Mouse (Mus musculus) stomach, postnatal 0 days (tissue): ENCODE measurements around the gene Mgmt.

Experiments
- CTCF ChIP-seq: IDR thresholded peaks from 2 replicates; pipeline ENCODE4 v1.5.1; 2016; ENCODE audit warnings: antibody characterized with exemption, low read depth, mild to moderate bottlenecking, moderate library complexity
- EP300 ChIP-seq: optimal IDR thresholded peaks from 2 replicates; pipeline ENCODE3; 2016; ENCODE audit warnings: antibody characterized with exemption

DNA sequence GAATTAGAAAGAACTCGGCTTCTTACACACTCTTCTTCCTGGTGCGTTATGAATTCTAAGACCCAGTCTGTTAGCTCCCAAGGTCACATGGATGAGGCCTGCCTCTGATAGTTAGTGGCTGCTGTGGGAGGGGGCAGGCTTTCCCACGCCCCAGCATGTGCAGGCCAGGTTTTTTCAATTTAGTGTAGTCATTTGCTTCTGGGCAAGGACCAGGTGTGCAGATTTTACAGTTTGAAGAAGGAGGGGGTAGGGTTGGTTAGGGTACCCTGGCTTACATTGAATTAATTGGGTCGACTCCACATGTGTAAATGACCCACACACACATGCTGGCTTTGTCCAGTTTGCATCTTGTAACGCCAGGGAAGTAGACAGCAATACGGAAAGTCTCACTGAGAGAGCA, 193.7 kb downstream of the Mgmt start:
- TF ChIP-seq CTCF (no peak), EP300 (no peak)
